Mouse (Mus musculus): ENCODE data around the gene Olfr642. TPM values are rescaled to one million over a fixed set of nuclear protein-coding genes. Genes with fewer than 3 reads are reported as not detected.

Gene Olfr642
- not detected in 2 replicates for polyA plus RNA-seq (2015; fragmentation: Nextera tagmentation; extraction: Ambion mirVana)

GRCm38 (mm10) chr7:104052566-104052965, at the start of gene Olfr642:
Gene Olfr642 (minus strand): TSS chr7:104052666.
- Histone ChIP-seq H3K36me3 (replicated peaks) (no peaks in the 10 kb centered on the region), H3K27ac (replicated peaks) (no peak within 1 kb of the TSS), H3K4me1 (replicated peaks) (no peaks in the 10 kb centered on the region), H3K4me3 (replicated peaks) (no peak within 1 kb of the TSS), H3K9ac (no peak within 1 kb of the TSS), H3K4me2 (no peak within 1 kb of the TSS), H3K9me3 (replicated peaks) (no peaks in the 10 kb centered on the region), H3K27me3 (no peaks in the 10 kb centered on the region)
- WGBS (ENCODE audit: insufficient replicate concordance), result 49% methylated on average over 1 of the region's 1 CpGs
- no peak for ATAC-seq (ENCODE audit: insufficient read depth)

- WGBS (ENCODE audit: insufficient replicate concordance), result 58% methylated on average over 1 of the region's 1 CpGs
- Histone ChIP-seq H3K36me3 (replicated peaks) (no peaks in the 10 kb centered on the region), H3K27ac (replicated peaks) (no peak within 1 kb of the TSS), H3K27me3 (no peaks in the 10 kb centered on the region), H3K4me2 (no peak within 1 kb of the TSS), H3K4me1 (replicated peaks) (no peaks in the 10 kb centered on the region), H3K4me3 (replicated peaks) (no peak within 1 kb of the TSS), H3K9me3 (replicated peaks) (no peaks in the 10 kb centered on the region), H3K9ac (no peak within 1 kb of the TSS)
- ATAC-seq (ENCODE audit: insufficient read depth), result no peak
Measured at GRCm38 (mm10) chr7:104085365-104085764, 32.9 kb upstream of the Olfr642 start, which contains the start of gene Olfr645. Gene Olfr645 (minus strand): TSS chr7:104085465.

- WGBS (ENCODE audit: insufficient replicate concordance), result 53% methylated on average over 2 of the region's 2 CpGs
- no peak for ATAC-seq (ENCODE audit: insufficient read depth)
- no peaks in the 10 kb centered on the region for H3K27me3 ChIP-seq
- H3K9ac ChIP-seq, result no peak within 1 kb of the TSS
- H3K27ac ChIP-seq (replicated peaks), result no peak within 1 kb of the TSS
- H3K4me1 ChIP-seq (replicated peaks), result no peaks in the 10 kb centered on the region
- H3K4me3 ChIP-seq (replicated peaks), result no peak within 1 kb of the TSS
- no peak within 1 kb of the TSS for H3K4me2 ChIP-seq
- H3K9me3 ChIP-seq (replicated peaks), result no peaks in the 10 kb centered on the region
- H3K36me3 ChIP-seq (replicated peaks), result no peaks in the 10 kb centered on the region
Measured at GRCm38 (mm10) chr7:104071769-104072168, 19.3 kb upstream of the Olfr642 start, which contains the start of gene Olfr644. Gene Olfr644 (minus strand): TSS chr7:104071869.

GRCm38 (mm10) chr7:104061345-104061744, 8.9 kb upstream of the Olfr642 start, which contains the start of gene 4930516K23Rik:
Gene 4930516K23Rik (minus strand): TSS chr7:104061445.
- Histone ChIP-seq H3K27me3 (no peaks in the 10 kb centered on the region), H3K4me1 (replicated peaks) (no peaks in the 10 kb centered on the region), H3K4me2 (no peak within 1 kb of the TSS), H3K9me3 (replicated peaks) (no peaks in the 10 kb centered on the region), H3K27ac (replicated peaks) (no peak within 1 kb of the TSS), H3K4me3 (replicated peaks) (no peak within 1 kb of the TSS), H3K9ac (no peak within 1 kb of the TSS), H3K36me3 (replicated peaks) (no peaks in the 10 kb centered on the region)
- no peak for ATAC-seq (ENCODE audit: insufficient read depth)
- WGBS (ENCODE audit: insufficient replicate concordance), result 39% methylated on average over 2 of the region's 2 CpGs

- 67% methylated on average over 1 of the region's 1 CpGs for WGBS (ENCODE audit: insufficient replicate concordance)
- Histone ChIP-seq H3K9ac (no peak overlapping the region), H3K27me3 (no peaks in the 10 kb centered on the region), H3K4me3 (replicated peaks) (no peak overlapping the region), H3K9me3 (replicated peaks) (no peaks in the 10 kb centered on the region), H3K4me2 (no peak overlapping the region), H3K36me3 (replicated peaks) (no peaks in the 10 kb centered on the region), H3K4me1 (replicated peaks) (no peaks in the 10 kb centered on the region), H3K27ac (replicated peaks) (no peak overlapping the region)
- ATAC-seq (ENCODE audit: insufficient read depth), result no peak
Measured at GRCm38 (mm10) chr7:104059215-104059614, 6.7 kb upstream of the Olfr642 start.

- Histone ChIP-seq H3K4me2 (no peak overlapping the region), H3K9ac (no peak overlapping the region), H3K9me3 (replicated peaks) (no peaks in the 10 kb centered on the region), H3K4me1 (replicated peaks) (no peaks in the 10 kb centered on the region), H3K27me3 (no peaks in the 10 kb centered on the region), H3K27ac (replicated peaks) (no peak overlapping the region), H3K36me3 (replicated peaks) (no peaks in the 10 kb centered on the region), H3K4me3 (replicated peaks) (no peak overlapping the region)
- ATAC-seq (ENCODE audit: insufficient read depth), result no peak
- 50% methylated on average over 4 of the region's 4 CpGs for WGBS (ENCODE audit: insufficient replicate concordance)
Measured at GRCm38 (mm10) chr7:104050745-104051144, 1.7 kb downstream of the Olfr642 start.

- Histone ChIP-seq H3K4me2 (no peak within 1 kb of the TSS), H3K27ac (replicated peaks) (no peak within 1 kb of the TSS), H3K27me3 (no peaks in the 10 kb centered on the region), H3K36me3 (replicated peaks) (no peaks in the 10 kb centered on the region), H3K9me3 (replicated peaks) (no peaks in the 10 kb centered on the region), H3K9ac (no peak within 1 kb of the TSS), H3K4me3 (replicated peaks) (no peak within 1 kb of the TSS), H3K4me1 (replicated peaks) (no peaks in the 10 kb centered on the region)
- ATAC-seq (ENCODE audit: insufficient read depth), result no peak
- 41% methylated on average over 1 of the region's 1 CpGs for WGBS (ENCODE audit: insufficient replicate concordance)
Measured at GRCm38 (mm10) chr7:104035145-104035544, 17.3 kb downstream of the Olfr642 start, which contains the start of gene Olfr641. Gene Olfr641 (plus strand): TSS chr7:104035445.

DNA sequence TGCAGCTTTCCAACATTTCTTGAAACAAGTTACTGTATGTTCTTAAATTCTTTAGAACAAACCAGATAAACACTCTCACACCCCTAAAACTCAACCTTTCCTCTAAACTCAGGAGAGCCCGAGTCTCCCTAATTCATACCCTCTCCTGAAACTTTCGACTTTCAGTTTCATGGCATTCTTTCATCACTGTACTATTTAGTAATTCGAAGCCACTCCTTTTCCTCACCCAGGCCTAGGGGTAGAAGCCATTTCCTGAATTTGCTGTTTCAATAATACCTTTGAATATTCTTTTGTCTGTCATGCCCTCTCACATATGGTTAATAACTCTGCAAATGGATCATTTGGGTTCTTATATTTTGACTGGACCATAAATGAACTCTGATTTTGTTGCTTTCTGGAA, 25.5 kb downstream of the Olfr642 start:
- H3K4me2 ChIP-seq, result no peak overlapping the region
- H3K4me1 ChIP-seq (replicated peaks), result no peaks in the 10 kb centered on the region
- H3K27ac ChIP-seq (replicated peaks), result no peak overlapping the region
- H3K9me3 ChIP-seq (replicated peaks), result no peaks in the 10 kb centered on the region
- H3K4me3 ChIP-seq (replicated peaks), result no peak overlapping the region
- H3K9ac ChIP-seq, result no peak overlapping the region
- 62% methylated on average over 3 of the region's 3 CpGs for WGBS (ENCODE audit: insufficient replicate concordance)
- no peaks in the 10 kb centered on the region for H3K27me3 ChIP-seq
- H3K36me3 ChIP-seq (replicated peaks), result no peaks in the 10 kb centered on the region
- no peak for ATAC-seq (ENCODE audit: insufficient read depth)

GRCm38 (mm10) chr7:104025473-104025872, 27.0 kb downstream of the Olfr642 start, which contains the start of gene Olfr640:
Gene Olfr640 (minus strand): TSS chr7:104025573.
- no peaks in the 10 kb centered on the region for H3K4me1 ChIP-seq (replicated peaks)
- 62% methylated on average over 6 of the region's 6 CpGs for WGBS (ENCODE audit: insufficient replicate concordance)
- no peaks in the 10 kb centered on the region for H3K36me3 ChIP-seq (replicated peaks)
- H3K27me3 ChIP-seq, result no peaks in the 10 kb centered on the region
- no peak within 1 kb of the TSS for H3K4me3 ChIP-seq (replicated peaks)
- no peak within 1 kb of the TSS for H3K9ac ChIP-seq
- H3K4me2 ChIP-seq, result no peak within 1 kb of the TSS
- ATAC-seq (ENCODE audit: insufficient read depth), result no peak
- H3K9me3 ChIP-seq (replicated peaks), result no peaks in the 10 kb centered on the region
- H3K27ac ChIP-seq (replicated peaks), result no peak within 1 kb of the TSS

GRCm38 (mm10) chr7:104021651-104022050, 30.8 kb downstream of the Olfr642 start:
- 66% methylated on average over 6 of the region's 6 CpGs for WGBS (ENCODE audit: insufficient replicate concordance)
- Histone ChIP-seq H3K9ac (no peak overlapping the region), H3K27me3 (no peaks in the 10 kb centered on the region), H3K36me3 (replicated peaks) (no peaks in the 10 kb centered on the region), H3K9me3 (replicated peaks) (no peaks in the 10 kb centered on the region), H3K4me1 (replicated peaks) (no peaks in the 10 kb centered on the region), H3K27ac (replicated peaks) (no peak overlapping the region), H3K4me3 (replicated peaks) (no peak overlapping the region), H3K4me2 (no peak overlapping the region)
- no peak for ATAC-seq (ENCODE audit: insufficient read depth)

GRCm38 (mm10) chr7:104018953-104019352, 33.5 kb downstream of the Olfr642 start:
- Histone ChIP-seq H3K36me3 (replicated peaks) (no peaks in the 10 kb centered on the region), H3K9ac (no peak overlapping the region), H3K27me3 (no peaks in the 10 kb centered on the region), H3K4me1 (replicated peaks) (no peaks in the 10 kb centered on the region), H3K4me2 (no peak overlapping the region), H3K27ac (replicated peaks) (no peak overlapping the region), H3K4me3 (replicated peaks) (no peak overlapping the region), H3K9me3 (replicated peaks) (no peaks in the 10 kb centered on the region)
- WGBS (ENCODE audit: insufficient replicate concordance), result 55% methylated on average over 1 of the region's 1 CpGs
- ATAC-seq (ENCODE audit: insufficient read depth), result no peak

DNA sequence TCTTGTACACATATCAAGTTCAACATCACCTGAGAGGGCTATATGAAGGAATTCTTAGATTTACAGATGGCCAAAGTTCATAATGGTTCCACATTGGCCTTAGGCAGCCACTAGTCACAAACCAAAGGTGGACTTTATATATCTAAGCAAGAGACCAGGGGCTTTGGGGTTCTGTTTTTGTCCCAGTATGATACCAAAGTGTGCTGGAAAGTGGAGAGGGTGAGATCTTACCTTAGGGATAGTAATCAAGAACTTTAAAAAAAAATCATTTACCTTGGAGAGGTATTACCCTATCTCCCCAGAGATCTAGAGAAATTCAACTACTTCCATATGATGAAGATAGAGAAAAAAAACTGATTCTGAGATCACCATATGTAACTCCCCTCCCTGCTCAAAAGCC, 35.3 kb downstream of the Olfr642 start, which contains the start of gene Olfr639:
TSS of gene Olfr639 (minus strand) at position 101 of the 400 bp plus-strand sequence.
- H3K27ac ChIP-seq (replicated peaks), result no peak within 1 kb of the TSS
- no peak within 1 kb of the TSS for H3K4me3 ChIP-seq (replicated peaks)
- H3K36me3 ChIP-seq (replicated peaks), result no peaks in the 10 kb centered on the region
- no peak for ATAC-seq (ENCODE audit: insufficient read depth)
- H3K4me2 ChIP-seq, result no peak within 1 kb of the TSS
- no peak within 1 kb of the TSS for H3K9ac ChIP-seq
- no peaks in the 10 kb centered on the region for H3K9me3 ChIP-seq (replicated peaks)
- H3K27me3 ChIP-seq, result no peaks in the 10 kb centered on the region
- H3K4me1 ChIP-seq (replicated peaks), result no peaks in the 10 kb centered on the region
